Mouse (Mus musculus) spleen, adult 18-20 months (tissue): Measurements from ENCODE around the gene Wfdc2.
A peak's percentile ranks its signal among the peaks of the same experiment; 100 is the strongest.

Experiments
- DNase-seq, 2 experiments: peaks; one replicate each; pipeline ENCODE4 v3.0.0; 2022; ENCODE audit warnings: mixed read lengths in 2 of 2

The Wfdc2 gene

DNA sequence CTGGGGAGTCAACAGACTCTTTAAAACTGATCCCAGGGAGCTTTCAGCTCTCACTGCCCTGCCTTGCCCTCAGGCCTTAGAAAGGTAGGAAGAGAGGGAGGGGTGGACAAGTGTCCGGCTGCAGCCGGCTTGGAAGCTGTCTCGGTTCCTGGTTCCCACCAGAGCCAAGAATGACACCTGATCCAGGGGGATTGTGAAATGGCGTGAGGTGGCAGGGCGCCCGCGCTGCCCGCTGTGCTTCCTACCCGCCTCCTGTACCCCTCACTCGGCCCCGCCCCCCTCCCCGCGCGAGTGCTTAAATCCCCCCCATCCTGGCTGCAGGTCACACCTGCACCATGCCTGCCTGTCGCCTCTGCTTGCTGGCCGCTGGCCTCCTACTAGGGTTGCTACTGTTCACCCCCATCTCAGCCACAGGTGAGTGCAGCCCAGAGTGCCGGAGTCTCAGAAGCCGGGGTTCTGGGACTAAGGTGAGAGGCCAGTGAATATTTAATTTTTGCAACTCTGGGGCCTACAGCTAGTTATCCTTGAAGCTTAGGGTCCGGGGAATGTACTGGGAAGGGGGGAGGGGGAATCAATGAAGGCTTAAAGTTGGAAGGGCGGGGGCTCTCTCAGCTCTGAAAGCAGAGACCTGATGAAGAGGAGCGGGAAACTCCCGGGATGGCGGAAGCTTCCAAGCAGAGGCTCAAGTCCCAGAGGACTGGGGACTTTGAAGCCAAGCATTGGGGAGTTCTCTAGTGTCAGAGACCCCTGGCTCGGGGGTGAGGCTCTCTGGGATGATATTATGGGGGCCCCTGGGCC is at the start of gene Wfdc2:
Wfdc2 (plus strand) TSS at position 23 of the 798 bp plus-strand sequence.
- DNase-seq: no peak

DNA sequence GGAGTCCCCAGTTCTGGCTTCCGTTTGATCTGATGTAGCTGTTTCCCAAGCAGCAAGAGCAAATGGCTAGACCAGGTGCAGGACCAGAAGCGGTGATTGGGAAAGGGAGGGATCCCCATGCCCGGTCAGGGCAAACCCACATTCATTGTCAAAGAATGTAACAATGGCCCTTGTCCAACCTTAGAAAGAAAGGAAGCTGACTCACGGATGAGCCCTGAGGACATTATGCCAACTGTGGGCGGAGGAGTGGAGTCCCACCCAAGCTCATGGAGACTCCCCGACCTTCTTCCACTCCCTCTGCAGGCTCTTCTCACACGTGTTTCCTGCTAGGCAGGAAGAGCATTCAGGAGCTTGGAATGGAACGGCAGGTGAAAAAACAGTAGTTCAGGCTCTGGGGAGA is 48.8 kb upstream of the Wfdc2 start:
- no peak for DNase-seq

DNA sequence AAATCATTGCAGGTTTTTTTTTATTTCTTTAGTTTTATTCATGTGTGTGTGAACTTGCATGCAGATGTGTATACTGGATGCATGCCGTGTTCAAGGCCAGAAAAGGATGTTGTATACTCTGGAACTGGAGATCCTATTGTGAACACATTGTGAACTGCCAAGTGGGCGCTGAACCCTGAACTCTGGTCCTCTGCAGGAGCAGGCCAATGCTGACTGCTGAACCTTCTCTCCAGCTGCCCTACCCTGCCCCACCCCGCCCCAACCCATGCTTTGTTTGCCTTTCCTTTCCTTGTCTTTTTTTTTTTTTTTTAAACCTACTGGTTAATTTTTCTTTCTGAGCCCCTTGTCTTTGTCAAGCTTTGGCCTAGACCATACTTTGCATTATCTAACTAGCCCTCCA is 47.3 kb upstream of the Wfdc2 start:
- DNase-seq: no peak

DNA sequence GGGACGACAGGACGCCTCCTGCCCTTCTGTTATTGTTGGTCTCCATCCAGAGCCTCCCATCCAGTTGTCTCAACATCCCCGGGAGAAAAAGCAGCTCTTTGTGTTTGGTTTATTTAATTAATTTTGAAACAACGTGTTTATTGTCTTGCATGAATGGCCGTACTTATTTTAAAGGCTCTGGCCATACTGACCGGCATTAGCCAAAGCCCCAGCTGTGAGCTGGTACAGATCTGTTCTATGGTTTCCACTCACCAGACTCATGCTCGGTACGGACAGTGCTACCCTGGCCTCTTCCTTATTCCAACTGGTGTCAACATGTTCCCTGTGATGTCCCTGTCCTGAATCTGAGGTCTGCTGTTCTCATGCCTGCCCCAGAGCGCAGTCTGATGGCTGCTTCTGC is 46.3 kb upstream of the Wfdc2 start:
- no peak for DNase-seq

DNA sequence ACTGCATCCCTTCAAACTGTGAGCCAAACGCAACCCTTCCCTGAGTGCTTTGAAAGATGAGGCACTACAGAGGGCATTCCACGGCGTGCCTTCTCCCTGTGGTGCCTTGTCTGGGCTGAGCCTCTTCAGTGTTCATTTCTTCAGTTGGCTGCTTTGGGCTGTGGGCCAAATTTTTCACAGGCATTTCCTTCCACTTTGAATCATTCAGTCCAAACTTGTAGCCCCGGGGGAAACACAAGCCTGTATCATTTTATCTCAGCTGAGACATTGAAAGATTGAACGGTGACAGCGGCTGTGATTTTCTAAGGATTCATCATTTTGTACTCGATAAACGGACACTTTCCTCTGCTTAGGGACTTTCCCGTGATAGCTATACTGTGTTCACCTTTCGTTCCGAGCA is 45.6 kb upstream of the Wfdc2 start:
- DNase-seq: no peak

DNA sequence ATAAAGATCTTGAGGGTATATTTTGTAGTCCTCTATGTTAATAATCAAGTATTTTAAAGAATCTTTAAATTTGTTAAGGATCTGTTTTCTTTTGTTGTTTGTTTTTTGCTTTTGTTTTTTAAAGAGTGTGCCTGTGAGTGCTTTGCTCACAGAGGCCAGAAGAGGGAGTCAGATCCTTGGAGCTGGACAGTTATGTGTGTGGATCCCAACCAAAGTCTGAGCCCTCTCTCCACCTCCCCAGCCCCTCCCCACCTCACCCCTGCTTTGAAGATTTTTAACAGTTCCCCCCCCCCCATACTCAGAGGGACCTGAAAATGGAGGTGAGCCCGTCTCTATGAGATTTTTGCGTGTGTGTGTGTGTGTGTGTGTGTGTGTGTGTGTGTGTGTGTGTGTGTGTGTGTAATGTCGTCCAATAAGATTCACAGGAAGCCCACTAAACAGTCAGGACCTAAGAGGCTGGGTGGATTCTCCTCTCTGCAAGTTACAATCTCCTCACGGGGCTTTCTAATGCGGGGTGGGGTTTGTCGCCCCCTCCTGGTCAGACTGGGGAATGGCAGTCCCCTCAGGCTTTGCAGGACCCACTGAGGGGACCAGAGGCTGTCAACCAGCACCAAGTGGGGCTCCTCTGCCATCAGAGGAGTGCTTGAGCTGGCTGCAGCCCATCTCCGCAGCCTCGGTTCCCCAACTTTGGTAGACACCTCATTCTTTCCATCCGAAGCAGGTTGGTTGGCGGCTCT is 44.6 kb upstream of the Wfdc2 start:
- peak; percentile 46 to 58 for DNase-seq

DNA sequence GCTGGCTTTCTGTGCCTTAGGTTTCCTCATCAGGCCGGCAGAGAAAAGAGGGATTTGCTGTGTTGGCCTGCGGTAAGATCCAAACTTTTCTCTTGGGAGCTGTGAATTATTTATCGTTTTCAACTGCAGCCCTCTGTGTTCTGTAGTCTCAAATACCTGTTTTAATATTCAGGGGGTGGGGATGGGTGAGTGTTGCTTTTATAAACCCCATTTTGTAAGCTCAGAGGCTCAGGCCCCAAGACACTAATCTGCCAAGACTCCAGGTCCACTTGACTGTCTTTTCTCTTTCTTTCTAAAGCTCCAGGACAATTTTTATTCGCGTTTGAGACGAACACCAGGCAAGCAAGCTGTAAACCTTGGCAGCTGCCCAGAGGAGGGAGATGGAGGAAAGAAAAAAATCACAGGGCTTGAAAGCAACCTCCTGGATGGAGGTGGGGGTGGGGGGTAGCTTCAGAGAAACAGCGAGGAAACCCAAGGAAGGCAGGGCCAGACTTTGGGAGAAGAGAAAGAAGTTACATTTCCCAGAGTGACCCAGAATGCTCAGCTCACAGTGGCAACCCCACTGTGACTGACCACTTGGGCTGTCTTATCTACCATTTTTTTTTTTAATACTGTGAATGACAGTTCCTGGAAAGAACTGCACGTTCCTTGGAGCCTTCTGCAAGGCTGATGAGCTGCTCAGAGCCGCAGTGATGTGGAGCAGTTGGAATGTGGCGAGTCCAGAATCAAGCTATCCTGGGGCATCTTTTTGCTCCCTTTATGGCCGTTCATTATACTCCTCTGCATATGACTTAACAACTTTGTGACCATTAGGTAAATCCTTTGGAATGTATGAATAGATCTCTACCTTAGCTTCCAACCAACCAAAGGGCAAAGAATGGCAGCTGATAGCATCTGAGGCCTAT is 43.7 kb upstream of the Wfdc2 start:
- DNase-seq: no peak

DNA sequence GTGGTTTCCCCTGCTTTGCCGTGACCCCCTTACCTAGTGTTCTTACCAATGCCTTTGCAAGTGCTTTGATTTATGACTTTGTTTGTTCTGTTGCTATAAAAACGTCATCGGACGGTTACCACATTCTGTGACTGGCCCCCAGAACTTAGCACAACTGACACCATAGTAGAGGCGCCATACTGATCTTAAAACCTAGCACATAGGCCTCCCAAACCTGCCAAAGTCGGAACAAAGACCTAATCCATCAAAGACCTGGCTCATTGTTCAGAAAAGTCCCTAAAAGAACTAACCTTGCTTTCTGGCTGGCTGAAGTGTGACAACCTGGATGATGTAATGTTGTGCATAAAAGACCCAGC is 43.1 kb upstream of the Wfdc2 start:
- no peak for DNase-seq

DNA sequence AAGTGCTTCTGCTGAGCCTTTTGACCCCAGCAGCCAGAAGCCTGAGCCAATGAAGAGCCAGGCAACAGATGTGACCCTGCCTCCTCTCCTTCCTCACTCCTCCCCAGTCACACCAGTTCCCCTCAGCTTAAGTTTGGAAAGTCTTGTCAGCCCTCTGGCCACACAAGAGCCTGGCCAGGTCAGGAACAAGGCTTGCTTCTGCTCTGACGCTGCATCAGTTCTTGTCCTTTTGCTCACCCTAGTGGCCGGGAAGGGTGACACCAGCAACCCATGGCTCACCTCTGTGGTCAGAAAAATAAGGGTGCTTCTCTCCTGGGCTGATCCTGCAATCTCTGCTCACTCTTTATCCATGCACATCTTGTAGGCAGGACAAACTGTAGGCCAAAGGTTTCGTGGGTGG is 41.4 kb upstream of the Wfdc2 start:
- peak; percentile 46 to 60 for DNase-seq

DNA sequence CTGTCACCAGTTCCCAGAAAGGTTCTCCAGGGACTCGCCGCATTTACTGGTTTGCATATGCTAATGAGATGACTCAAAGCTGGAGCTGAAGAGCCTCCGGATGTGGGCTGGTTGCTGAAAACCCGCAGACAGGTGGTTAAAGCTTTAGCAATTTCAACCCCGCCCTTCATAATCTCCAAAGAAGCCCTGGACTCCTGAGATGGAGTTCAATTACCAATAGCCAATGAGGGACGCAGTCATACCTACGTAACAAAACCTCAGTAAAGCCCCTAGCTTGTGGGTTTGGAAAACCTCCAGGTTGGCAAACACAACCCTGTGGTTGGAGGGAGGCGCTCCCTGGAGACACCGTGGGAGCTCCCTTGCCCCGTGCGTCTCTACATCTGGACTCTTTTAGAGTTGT is 40.4 kb upstream of the Wfdc2 start:
- DNase-seq: peak; percentile 51 to 53

DNA sequence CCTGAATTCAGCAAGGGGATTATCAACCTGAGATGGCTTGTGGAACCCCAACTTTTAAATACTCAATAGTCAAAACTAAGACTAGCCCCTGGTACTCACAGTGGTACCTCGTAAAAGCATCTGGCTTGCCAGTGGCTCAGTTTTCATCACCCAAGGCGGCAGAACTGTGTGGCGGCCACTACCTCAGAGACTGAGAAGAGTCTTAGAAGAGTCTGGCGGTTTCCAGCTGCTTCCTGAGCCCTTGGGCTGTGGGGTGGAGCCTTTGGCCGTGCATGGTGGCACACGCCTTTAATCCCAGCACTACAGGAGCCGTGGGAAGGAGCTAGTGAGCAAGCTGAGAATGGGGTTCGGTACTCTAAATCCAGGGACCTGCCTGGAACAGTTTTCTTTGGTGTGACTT is 39.9 kb upstream of the Wfdc2 start:
- DNase-seq: no peak

DNA sequence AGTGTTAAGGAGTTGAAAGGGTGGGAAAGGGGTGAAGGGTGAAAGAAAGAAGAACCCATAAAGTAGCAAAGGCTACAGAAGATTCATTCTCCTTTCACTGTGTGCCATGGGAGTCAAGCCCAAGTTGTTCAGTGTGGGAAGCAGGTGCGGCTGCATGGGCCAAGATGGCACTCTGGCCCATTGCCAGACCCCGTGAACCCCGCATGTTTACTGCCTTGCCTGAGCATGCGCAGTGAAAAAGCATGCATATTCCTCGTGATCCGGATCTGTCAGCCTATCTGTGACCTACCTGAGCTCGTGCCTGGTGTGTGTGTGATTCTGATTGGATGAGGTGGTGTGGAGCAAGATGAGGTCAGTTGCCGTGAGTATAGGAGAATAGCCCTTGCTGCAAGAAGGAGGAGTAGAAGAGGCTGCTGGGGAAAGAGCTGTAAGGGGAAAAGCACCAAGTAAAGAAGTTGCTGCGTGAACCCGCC is 38.9 kb upstream of the Wfdc2 start:
- no peak for DNase-seq

DNA sequence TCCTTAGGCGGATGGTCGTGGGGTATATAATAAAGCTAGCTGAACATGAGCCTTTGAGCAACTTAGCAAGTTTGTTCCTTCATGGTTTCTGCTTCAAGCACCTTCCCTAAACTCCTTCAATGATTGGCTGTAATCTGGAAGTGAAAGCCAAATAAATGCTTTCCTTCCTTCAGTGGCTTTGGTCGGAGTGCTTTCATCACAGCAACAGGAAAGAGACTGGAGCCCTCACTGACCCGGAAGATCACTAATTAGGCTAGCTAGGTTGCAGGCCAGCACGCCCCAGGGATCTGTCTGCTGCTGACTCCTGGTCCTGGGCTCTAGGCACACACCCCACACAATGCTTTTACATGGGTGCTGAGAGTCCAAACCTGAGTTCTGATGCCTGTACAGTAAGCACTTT is 33.7 kb upstream of the Wfdc2 start:
- DNase-seq: no peak

DNA sequence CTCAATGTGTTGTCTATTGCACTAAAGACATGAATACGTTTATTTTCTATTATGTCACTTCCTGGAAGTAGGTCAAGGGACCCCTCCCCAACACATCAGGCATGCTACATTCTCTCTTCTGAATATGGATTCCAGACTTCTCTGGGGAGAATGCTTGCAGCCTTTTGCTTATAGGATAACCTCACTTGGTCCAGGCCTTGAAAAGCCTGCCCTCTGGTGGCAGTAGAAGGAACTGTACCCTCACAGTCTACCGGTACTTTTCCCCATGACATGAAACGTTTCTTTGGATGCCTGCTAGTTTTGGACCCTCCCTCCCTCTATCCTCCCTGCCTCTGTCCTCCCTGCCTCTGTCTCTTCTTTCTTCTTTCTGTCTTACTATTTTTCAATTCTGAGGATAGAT is 31.0 kb upstream of the Wfdc2 start:
- DNase-seq: peak; percentile 34 to 77

DNA sequence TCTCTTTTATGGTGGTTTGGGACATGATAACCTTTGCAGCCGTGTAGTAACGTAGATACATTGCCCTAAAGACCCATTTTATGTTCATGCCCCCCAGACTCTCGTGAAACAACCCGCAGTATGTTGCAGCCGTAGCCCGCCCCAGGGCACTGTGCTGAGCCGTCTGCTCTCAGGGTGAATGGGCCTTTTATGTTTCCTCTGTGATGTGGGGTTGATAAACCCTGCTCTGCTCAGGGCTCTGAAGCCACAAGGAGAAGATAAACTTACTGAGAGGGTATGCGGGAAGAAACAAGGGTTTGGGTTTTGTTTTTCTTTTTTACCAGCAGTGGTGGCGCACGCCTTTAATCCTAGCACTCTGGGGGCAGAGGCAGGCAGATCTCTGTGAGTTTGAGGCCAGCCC is 27.9 kb upstream of the Wfdc2 start:
- DNase-seq: no peak

DNA sequence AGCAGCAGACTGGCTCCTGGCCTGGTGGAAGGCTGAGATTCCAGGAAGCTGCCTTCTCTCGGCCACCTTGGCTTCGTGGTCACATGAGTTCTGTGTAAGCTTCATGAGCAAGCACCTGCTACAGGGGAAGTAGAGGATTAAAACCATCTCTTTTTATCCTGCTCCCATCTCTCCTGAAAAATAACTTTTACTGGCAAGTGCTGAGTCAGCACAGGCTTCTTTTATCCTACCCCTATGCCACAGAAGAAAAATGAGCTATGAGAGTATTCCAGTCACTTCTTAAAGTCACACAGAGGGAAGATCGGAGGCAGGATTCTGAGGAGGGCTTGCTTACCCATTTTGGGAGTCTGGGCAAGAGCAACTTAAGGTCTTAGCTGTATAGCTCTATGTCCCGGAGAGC is 25.2 kb upstream of the Wfdc2 start:
- DNase-seq: no peak

DNA sequence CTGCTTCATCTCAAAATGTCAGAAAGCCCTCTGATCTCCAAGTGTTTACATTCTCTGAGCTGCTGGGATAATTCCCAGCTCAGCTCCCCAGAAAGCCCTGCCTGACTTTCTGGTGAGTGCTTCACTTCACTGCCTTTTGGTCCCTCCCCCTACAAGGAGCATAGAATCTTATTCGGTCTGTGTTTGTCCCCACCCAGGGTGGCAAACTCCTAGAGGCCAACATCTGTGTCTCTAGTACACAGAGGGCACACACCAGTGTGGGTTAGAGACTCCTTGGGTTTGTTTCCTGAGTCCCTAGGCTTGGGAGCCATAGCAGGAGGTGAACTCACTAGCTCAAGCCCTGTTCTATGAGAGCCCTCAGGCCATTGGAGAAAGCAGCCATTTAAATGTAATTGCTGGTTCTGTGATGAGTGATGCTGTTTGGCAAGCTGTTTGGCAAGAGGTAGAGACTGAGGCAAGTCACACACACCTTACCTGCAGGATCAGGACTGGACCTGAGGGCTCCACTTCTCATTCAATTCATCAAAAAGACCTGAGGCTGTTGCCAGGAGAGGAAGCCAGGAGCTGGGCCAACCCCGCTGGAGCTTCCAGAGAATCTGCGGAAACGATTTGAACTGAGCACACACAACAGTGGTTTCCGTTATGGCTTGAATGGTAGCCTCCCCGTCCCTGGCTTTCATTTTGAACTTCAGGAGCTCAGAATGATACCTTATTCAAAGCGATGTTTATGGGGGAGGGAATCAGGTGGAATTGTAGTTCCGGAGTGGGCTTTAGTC is 21.4 kb upstream of the Wfdc2 start:
- no peak for DNase-seq

DNA sequence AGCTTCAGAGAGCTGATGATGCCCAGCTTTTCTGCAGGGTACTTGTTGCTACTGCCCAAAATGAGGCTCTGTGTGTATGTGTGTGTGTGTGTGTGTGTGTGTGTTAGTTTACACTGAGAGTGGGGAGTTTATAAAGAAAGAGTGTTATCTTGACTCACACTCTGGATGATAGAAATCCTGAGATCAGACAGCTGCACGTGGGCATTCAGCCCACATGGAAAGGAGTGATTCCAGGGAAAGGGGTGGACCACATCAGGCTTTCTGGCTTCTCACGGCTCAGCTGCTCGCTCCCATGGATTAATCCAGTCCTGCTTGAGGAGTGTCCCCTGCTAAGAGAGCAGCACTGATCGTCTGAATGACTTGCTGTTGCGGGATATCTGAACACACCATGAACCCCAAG is 20.1 kb upstream of the Wfdc2 start:
- no peak for DNase-seq

DNA sequence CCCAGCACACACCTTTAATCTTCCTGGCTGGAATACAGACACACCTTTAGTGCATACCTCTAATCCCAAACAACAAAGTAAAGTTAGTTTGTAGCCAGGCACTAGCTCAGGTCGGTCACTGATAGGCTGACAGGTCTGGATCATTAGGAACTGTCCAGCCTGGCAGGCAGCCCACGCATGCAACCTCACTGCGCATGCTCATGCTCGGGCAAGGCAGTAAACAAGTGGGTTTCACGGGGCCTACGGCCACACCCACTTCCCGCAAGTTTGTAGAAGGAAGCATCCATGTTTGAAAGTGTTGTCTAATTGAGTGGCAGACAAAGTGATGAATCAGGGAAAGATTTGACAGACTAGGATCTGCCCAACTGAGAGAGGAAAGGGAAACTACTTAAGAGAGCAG is 19.6 kb upstream of the Wfdc2 start:
- no peak for DNase-seq

DNA sequence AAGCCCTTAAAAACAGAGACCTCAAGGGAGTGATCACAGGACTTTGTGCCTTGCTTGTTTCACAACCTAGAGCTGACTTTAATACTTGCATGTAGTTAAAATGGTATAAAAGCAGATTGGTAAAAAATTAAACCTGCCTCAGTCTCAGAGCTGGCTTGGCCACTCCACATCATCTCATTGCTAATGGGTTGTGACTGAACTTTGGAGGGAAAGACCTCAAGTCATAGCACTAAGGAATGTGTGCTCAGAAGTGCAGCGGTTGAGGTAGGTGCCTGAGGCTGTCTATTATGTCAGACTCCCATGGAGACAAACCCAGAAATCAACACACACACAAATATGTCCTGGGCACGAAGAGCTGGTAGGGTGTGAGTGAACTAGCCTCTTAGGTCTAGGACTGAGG is 18.5 kb upstream of the Wfdc2 start:
- DNase-seq: no peak

DNA sequence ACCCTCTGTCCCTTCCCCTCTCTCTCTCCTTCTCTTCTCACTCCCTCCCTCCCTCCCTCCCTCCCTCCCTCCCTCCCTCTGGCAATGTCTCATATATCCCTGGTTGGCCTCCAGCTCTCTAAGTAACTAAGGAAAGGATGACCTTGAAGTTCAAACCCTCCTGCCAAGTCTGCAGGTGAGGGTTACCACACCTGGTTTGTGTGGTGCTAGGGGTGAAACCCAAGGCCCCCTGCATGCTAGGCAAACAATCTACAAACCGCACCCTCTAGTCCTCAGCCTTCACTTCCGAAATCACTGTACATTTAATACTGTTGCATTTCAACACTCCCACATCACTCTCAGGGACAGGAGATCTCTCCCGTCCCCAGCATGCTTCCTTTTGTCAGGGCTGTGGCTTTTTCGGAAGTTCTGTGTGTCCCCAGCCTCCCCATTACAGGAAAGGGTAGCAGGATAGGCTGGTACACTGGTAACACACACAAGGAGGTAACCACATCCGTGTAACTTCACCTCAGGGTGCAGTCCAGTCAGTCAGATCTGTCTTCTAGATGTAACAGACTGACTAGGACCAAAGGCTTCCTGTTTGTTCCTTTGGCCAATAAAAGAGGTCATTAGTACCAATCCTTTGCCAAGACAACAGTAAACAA is 17.6 kb upstream of the Wfdc2 start:
- no peak for DNase-seq

DNA sequence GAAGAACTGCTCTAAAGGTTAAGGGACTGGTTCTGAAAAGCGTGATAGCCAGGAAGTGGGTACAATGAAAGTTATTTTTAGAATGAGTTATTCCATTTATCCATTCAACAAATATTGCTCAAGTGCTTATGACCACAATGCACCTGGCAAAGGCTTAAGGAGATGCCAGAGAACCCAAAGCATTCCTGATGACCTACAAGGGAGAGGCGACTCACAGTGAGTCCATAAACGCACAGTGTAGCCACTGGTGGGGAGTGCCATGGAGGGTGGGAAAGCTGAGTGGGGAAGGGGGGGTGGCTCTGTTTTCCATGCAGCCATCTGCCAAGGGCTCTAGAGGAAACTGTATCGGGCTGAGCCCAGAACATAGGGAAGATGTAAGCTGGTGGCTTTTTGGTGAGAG is 12.9 kb upstream of the Wfdc2 start:
- DNase-seq: no peak
